Mouse (Mus musculus): ENCODE measurements around the gene Trpv2. TPM values are rescaled to one million over a fixed set of nuclear protein-coding genes. Genes with fewer than 3 reads are reported as not detected.

Trpv2 gene
- polyA plus RNA-seq, 1 experiment from 2014 or later = 11.6 TPM

DNA sequence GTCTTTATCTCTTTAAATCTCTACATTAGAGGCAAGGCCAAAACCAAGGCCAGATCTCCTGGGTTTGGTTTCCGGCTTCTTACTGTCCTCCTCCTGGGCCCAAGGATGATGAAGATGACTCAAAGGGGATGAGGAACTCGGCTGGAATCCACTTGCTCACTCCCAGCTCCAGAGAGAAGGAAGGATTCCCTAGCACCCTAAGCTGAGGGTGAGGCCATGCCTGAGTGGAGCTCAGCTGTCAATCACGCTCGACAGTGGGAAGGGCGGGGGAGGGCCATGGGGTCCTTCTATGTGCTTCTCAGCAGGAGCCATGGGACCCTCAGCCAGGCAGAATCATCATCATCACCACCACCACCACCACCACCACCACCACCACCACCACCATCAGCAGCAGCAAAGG, 63.1 kb downstream of the Trpv2 start:
- H3K27me3 ChIP-seq (replicated peaks; ENCODE audit: control insufficient read depth, insufficient read depth, low read length) = no peaks in the 10 kb centered on the region
- WGBS = 79% methylated on average over 5 of the region's 5 CpGs
- H3K9ac ChIP-seq (ENCODE audit: low read length) = no peak overlapping the region
- DNase-seq (ENCODE audit: low spot score) = no peak
- H3K4me3 ChIP-seq (ENCODE audit: low read depth, low read length) = no peak overlapping the region
- no peak overlapping the region for H3K4me2 ChIP-seq (ENCODE audit: low read length)
- H3K9me3 ChIP-seq (ENCODE audit: control insufficient read depth, low read length) = no peaks in the 10 kb centered on the region
- no peaks in the 10 kb centered on the region; the same call in 1 of the 2 replicates for H3K36me3 ChIP-seq (ENCODE audit: control insufficient read depth, insufficient read depth, low read length)
- no peak for ATAC-seq (replicated peaks; ENCODE audit: low FRiP score, low TSS enrichment, low read depth)
- H3K27ac ChIP-seq (ENCODE audit: low read depth) = no peak overlapping the region
- peaks cover 7% of the 10 kb centered on the region for H3K4me1 ChIP-seq (replicated peaks; ENCODE audit: control insufficient read depth, insufficient read depth, low read length)

DNA sequence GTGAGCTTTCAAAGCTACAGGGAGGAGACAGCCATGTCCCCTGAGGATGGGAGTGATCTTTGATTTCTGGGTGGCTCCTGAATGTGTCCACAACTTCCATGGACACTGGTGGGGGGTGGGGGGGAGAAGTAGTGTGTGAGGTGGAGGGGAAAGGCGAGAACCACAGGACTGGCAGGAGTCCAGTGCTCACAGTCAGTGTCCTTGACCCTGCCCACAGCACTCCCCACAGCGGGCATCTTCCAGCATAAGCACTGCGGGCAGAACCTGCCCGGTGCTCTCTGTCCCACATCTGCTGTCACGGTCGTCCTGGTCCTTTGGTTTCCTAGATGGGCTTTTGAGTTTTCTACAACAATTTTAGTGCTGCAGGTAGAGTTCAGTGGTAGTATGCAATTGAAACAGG, 63.5 kb downstream of the Trpv2 start:
- no peaks in the 10 kb centered on the region; the same call in 1 of the 2 replicates for H3K36me3 ChIP-seq (ENCODE audit: control insufficient read depth, insufficient read depth, low read length)
- H3K27ac ChIP-seq (ENCODE audit: low read depth) = no peak overlapping the region
- no peaks in the 10 kb centered on the region for H3K9me3 ChIP-seq (ENCODE audit: control insufficient read depth, low read length)
- H3K4me3 ChIP-seq (ENCODE audit: low read depth, low read length) = no peak overlapping the region
- 93% methylated on average over 6 of the region's 6 CpGs for WGBS
- peaks cover 8% of the 10 kb centered on the region for H3K4me1 ChIP-seq (replicated peaks; ENCODE audit: control insufficient read depth, insufficient read depth, low read length)
- no peak overlapping the region for H3K4me2 ChIP-seq (ENCODE audit: low read length)
- H3K27me3 ChIP-seq (replicated peaks; ENCODE audit: control insufficient read depth, insufficient read depth, low read length) = no peaks in the 10 kb centered on the region
- no peak for DNase-seq (ENCODE audit: low spot score)
- no peak overlapping the region for H3K9ac ChIP-seq (ENCODE audit: low read length)
- ATAC-seq (replicated peaks; ENCODE audit: low FRiP score, low TSS enrichment, low read depth) = no peak

DNA sequence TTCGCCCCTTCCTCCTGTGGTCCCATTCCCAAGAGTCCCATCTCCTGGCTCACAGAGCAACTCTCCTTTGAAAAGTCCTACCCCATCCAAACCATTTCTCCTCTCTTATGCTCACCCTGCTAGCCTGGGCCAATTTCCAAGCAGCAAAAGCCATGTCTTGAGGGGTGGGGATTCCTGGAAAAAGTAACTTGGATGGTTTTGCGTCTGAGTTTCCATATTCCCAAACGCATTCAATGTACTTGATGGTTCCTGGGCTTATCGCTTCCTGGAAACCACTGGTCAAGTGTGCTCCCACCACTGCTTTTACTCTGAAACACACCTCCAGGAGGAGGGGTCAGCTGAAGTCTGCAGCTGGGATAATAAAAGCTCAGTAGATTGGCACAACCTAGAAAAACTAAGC, 64.1 kb downstream of the Trpv2 start:
- Histone ChIP-seq H3K27ac (ENCODE audit: low read depth) (no peak overlapping the region), H3K36me3 (ENCODE audit: control insufficient read depth, insufficient read depth, low read length) (no peaks in the 10 kb centered on the region; the same call in 1 of the 2 replicates), H3K4me1 (replicated peaks; ENCODE audit: control insufficient read depth, insufficient read depth, low read length) (peaks cover 8% of the 10 kb centered on the region), H3K4me2 (ENCODE audit: low read length) (no peak overlapping the region), H3K9ac (ENCODE audit: low read length) (no peak overlapping the region), H3K4me3 (ENCODE audit: low read depth, low read length) (no peak overlapping the region), H3K9me3 (ENCODE audit: control insufficient read depth, low read length) (no peaks in the 10 kb centered on the region), H3K27me3 (replicated peaks; ENCODE audit: control insufficient read depth, insufficient read depth, low read length) (no peaks in the 10 kb centered on the region)
- 86% methylated on average over 4 of the region's 4 CpGs for WGBS
- DNase-seq (ENCODE audit: low spot score) = no peak
- ATAC-seq (replicated peaks; ENCODE audit: low FRiP score, low TSS enrichment, low read depth) = no peak

DNA sequence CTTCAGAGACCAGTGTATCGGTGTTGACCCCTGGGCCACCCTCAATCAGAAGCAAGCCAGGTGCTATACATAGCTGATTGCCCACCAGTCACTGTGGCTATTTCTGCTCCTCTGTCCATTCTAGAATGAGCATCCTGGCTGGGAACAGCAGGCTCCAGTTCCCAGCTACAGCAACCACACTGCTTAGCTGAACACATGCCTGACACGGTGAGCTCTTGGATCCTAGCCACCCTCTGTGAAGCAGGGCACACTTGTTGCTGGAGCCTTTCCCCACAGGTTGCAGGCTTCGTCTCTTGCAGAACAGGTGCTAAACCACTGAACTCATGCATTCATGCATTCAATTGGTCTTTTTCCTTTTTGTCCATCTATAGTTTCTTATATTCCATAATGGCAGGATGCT, 66.1 kb downstream of the Trpv2 start:
- Histone ChIP-seq H3K4me3 (ENCODE audit: low read depth, low read length) (no peak overlapping the region), H3K9ac (ENCODE audit: low read length) (no peak overlapping the region), H3K27ac (ENCODE audit: low read depth) (no peak overlapping the region), H3K36me3 (ENCODE audit: control insufficient read depth, insufficient read depth, low read length) (no peaks in the 10 kb centered on the region; the same call in 1 of the 2 replicates), H3K9me3 (ENCODE audit: control insufficient read depth, low read length) (no peaks in the 10 kb centered on the region), H3K4me2 (ENCODE audit: low read length) (no peak overlapping the region), H3K4me1 (replicated peaks; ENCODE audit: control insufficient read depth, insufficient read depth, low read length) (peaks cover 12% of the 10 kb centered on the region), H3K27me3 (replicated peaks; ENCODE audit: control insufficient read depth, insufficient read depth, low read length) (no peaks in the 10 kb centered on the region)
- ATAC-seq (replicated peaks; ENCODE audit: low FRiP score, low TSS enrichment, low read depth) = no peak
- no peak for DNase-seq (ENCODE audit: low spot score)
- 87% methylated on average over 3 of the region's 3 CpGs for WGBS

DNA sequence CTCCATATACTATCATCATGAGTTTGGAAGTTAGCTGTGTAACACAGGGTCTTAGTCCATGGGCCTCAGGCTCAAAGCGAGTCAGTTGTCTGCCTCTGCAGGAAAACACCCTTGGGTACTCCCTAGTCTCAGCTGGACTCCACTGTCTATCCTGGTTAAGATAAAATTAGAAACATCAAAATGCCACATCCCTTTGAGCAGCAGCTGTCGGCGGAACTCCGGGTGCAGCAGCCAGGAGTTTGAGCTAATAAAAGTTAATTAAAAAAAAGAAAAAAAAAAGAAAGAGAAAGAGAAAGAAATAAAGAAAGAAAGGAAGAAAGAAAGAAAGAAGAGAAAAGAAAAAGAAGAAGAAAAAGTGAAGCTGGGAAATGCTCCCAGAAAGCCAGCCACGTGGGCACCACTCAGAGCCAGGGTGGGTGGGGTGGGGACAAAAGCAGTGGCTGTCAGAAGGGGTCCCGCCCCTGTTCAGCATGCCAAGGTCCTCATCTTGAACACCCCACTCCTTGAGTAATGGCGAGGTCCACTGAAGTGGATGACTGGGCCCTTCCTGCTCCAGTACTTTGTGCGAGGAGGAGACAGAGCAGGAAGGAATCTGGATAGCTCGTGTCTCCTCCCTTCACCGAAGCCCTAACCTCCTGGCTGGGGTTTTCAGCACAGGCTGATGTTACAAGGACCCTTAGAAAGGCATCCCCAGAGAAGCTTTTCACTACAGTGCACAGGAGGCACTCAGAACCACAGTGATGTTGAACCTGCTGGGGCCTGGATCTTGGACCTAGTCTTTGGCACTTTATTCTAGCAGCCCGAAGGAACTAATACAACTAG, 67.9 kb downstream of the Trpv2 start:
- Histone ChIP-seq H3K9ac (ENCODE audit: low read length) (no peak overlapping the region), H3K4me2 (ENCODE audit: low read length) (no peak overlapping the region), H3K27me3 (replicated peaks; ENCODE audit: control insufficient read depth, insufficient read depth, low read length) (no peaks in the 10 kb centered on the region), H3K4me3 (ENCODE audit: low read depth, low read length) (no peak overlapping the region), H3K36me3 (ENCODE audit: control insufficient read depth, insufficient read depth, low read length) (no peaks in the 10 kb centered on the region; the same call in 1 of the 2 replicates), H3K4me1 (replicated peaks; ENCODE audit: control insufficient read depth, insufficient read depth, low read length) (peaks cover 26% of the 10 kb centered on the region), H3K27ac (ENCODE audit: low read depth) (no peak overlapping the region), H3K9me3 (ENCODE audit: control insufficient read depth, low read length) (no peaks in the 10 kb centered on the region)
- WGBS = 70% methylated on average over 11 of the region's 11 CpGs
- no peak for DNase-seq (ENCODE audit: low spot score)
- no peak for ATAC-seq (replicated peaks; ENCODE audit: low FRiP score, low TSS enrichment, low read depth)

DNA sequence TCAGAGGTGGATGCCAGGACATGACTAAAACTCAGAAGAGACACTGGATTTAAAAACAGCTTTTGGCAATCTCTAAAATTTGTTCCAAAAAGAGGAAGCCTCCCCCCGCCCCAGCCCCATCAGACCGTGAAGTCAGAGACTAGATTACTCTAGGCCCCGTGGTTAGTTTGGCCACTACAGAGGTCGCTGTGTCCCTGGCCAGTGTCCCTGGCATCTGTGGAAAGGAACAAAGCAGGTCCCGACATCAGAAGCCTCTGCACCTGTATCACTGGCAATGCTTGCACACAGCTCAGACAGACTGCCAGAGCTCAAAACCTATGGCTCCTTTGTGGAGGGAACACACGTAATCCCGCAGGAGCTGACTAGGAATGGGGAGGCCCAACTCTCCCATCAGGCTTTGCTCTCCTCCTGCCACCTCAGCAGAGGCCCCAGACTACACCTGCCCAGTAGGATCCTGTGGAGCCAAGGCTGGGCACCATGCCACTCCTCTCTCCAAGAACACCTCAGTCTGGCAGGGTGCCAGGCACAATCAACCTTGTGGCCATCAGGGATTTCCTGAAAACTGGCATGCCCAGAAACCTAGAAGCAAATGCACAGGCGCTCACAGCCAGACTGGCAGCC, 68.8 kb downstream of the Trpv2 start:
- Histone ChIP-seq H3K36me3 (ENCODE audit: control insufficient read depth, insufficient read depth, low read length) (no peaks in the 10 kb centered on the region; the same call in 1 of the 2 replicates), H3K27ac (ENCODE audit: low read depth) (no peak overlapping the region), H3K27me3 (replicated peaks; ENCODE audit: control insufficient read depth, insufficient read depth, low read length) (no peaks in the 10 kb centered on the region), H3K4me3 (ENCODE audit: low read depth, low read length) (no peak overlapping the region), H3K4me1 (replicated peaks; ENCODE audit: control insufficient read depth, insufficient read depth, low read length) (peaks cover 32% of the 10 kb centered on the region), H3K9ac (ENCODE audit: low read length) (no peak overlapping the region), H3K9me3 (ENCODE audit: control insufficient read depth, low read length) (no peaks in the 10 kb centered on the region), H3K4me2 (ENCODE audit: low read length) (no peak overlapping the region)
- ATAC-seq (replicated peaks; ENCODE audit: low FRiP score, low TSS enrichment, low read depth) (no peak), DNase-seq (ENCODE audit: low spot score) (no peak)
- WGBS = 82% methylated on average over 8 of the region's 8 CpGs

DNA sequence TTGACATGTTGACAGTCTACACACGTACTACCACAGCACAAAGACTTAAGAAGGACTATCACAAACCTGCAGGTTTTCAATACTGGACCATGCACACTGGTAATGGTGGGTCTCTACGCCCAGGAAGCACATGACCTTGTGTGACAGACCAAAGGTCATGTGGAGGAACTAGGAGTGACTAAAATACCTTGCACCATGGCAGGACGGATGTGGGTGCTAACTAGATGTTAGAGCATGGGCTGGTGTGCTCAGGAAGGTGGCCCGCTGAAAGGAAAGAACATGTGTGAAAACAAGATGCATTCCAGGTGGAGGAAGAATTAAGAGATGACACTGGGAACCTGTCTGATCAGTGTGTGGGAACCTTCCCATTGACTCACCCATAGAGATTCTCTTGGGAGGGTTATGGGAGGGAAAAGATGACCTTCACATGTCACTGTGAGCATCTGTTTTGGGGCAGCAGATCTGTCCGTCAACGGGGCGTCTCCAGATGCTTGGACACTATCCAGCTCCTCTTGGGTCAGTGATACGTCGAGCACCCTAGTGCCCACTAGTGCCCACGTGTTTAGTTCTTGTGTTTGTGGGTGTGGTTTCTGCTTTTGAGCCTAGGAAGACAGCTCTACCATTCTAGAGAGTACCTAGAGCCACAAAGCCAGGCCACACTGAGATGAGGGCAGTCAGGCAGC, 69.5 kb downstream of the Trpv2 start:
- Histone ChIP-seq H3K27me3 (replicated peaks; ENCODE audit: control insufficient read depth, insufficient read depth, low read length) (no peaks in the 10 kb centered on the region), H3K4me2 (ENCODE audit: low read length) (no peak overlapping the region), H3K27ac (ENCODE audit: low read depth) (no peak overlapping the region), H3K4me3 (ENCODE audit: low read depth, low read length) (no peak overlapping the region), H3K36me3 (ENCODE audit: control insufficient read depth, insufficient read depth, low read length) (no peaks in the 10 kb centered on the region; the same call in 1 of the 2 replicates), H3K9me3 (ENCODE audit: control insufficient read depth, low read length) (no peaks in the 10 kb centered on the region), H3K9ac (ENCODE audit: low read length) (no peak overlapping the region), H3K4me1 (replicated peaks; ENCODE audit: control insufficient read depth, insufficient read depth, low read length) (peaks cover 32% of the 10 kb centered on the region)
- no peak for ATAC-seq (replicated peaks; ENCODE audit: low FRiP score, low TSS enrichment, low read depth)
- no peak for DNase-seq (ENCODE audit: low spot score)
- WGBS = 85% methylated on average over 10 of the region's 10 CpGs

DNA sequence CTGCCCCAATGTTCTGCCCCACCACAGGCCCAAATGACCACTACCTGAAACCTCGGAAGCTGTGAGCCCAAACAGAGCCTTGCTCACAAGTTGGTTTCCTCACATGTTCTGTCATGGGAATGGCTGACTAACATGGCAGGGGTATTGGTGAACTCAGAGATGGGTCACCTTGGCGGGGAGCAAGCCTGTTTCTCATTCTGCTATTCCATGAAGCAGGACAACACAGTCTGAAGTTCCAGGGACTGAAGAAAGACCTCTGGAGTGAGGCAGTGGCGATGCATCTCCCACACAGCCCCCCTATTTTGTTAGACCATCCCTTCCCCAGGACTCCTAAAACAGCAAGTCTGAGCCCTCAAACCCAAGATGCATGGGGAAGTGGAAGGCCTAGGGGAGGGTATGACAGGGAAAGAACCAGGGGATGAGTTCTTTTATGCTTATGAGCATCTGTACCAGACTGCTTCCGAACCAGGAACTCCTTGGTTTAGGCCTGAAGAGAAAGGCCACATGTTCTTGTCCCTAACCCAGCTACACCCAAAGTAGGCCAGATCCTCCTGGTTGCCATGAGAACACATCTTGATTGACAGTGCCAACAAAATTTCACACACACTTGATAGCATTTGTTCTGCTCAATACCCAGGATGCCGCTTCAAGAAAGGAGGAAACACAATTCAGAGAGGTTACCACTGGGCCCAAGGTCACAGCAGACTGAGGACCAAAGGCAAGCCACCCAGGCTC, 70.5 kb downstream of the Trpv2 start:
- WGBS = 93% methylated on average over 5 of the region's 5 CpGs
- DNase-seq (ENCODE audit: low spot score) = no peak
- H3K9me3 ChIP-seq (ENCODE audit: control insufficient read depth, low read length) = no peaks in the 10 kb centered on the region
- H3K9ac ChIP-seq (ENCODE audit: low read length) = no peak overlapping the region
- no peak overlapping the region for H3K4me2 ChIP-seq (ENCODE audit: low read length)
- H3K27ac ChIP-seq (ENCODE audit: low read depth) = no peak overlapping the region
- no peaks in the 10 kb centered on the region; the same call in 1 of the 2 replicates for H3K36me3 ChIP-seq (ENCODE audit: control insufficient read depth, insufficient read depth, low read length)
- no peak overlapping the region for H3K4me3 ChIP-seq (ENCODE audit: low read depth, low read length)
- ATAC-seq (replicated peaks; ENCODE audit: low FRiP score, low TSS enrichment, low read depth) = no peak
- peaks cover 32% of the 10 kb centered on the region for H3K4me1 ChIP-seq (replicated peaks; ENCODE audit: control insufficient read depth, insufficient read depth, low read length)
- H3K27me3 ChIP-seq (replicated peaks; ENCODE audit: control insufficient read depth, insufficient read depth, low read length) = no peaks in the 10 kb centered on the region

Measured in intestine, embryonic 14.5 days (tissue).